Mouse (Mus musculus) MEL (cell line): ENCODE results near the gene Galnt17. TPM values are rescaled to one million over a fixed set of nuclear protein-coding genes. Genes with fewer than 3 reads are reported as not detected.

Experiments
- DNase-seq: peaks from one replicate; pipeline ENCODE4 v3.0.0; 2011; ENCODE audit warnings: low read depth, low spot score
- H3K27ac ChIP-seq: 2 replicates; pipeline ENCODE4 v1.5.1; 2012; ENCODE audit warnings: low read depth, mild to moderate bottlenecking, control low read depth, low read length, moderate library complexity; ENCODE audit not compliant: control insufficient read depth
- H3K27me3 ChIP-seq, 2 experiments: fragments of 150-350 bp in 1 of 2; sonication (generic) in 1 of 2; 2 replicates each; pipeline ENCODE4 v1.6.1; 2012; ENCODE audit warnings: low read length in 2 of 2, mild to moderate bottlenecking in 2 of 2, improper control_type of control experiment in 1 of 2, moderate library complexity in 1 of 2; ENCODE audit not compliant: insufficient read depth in 2 of 2, control insufficient read depth in 1 of 2
- H3K36me3 ChIP-seq, 2 experiments: 2 replicates each; pipeline ENCODE4 v1.6.1; 2012 to 2014; ENCODE audit warnings: low read length in 2 of 2, improper control_type of control experiment in 1 of 2, inconsistent platforms in 1 of 2, mild to moderate bottlenecking in 1 of 2; ENCODE audit not compliant: insufficient read depth in 2 of 2, control insufficient read depth in 1 of 2
- H3K4me1 ChIP-seq, 2 experiments: fragments of 150-350 bp in 1 of 2; sonication (generic) in 1 of 2; 2 replicates each; pipeline ENCODE4 v1.6.1; 2012; ENCODE audit warnings: low read length in 2 of 2, improper control_type of control experiment in 1 of 2, mild to moderate bottlenecking in 1 of 2; ENCODE audit not compliant: insufficient read depth in 2 of 2, control insufficient read depth in 1 of 2
- H3K4me3 ChIP-seq, 2 experiments: fragments of 150-350 bp in 1 of 2; sonication (generic) in 1 of 2; 2 replicates each; pipeline ENCODE4 v1.5.1; 2012; ENCODE audit warnings: low read depth in 2 of 2, low read length in 2 of 2, mild to moderate bottlenecking in 2 of 2, moderate library complexity in 2 of 2, control low read depth in 1 of 2, improper control_type of control experiment in 1 of 2; ENCODE audit not compliant: control insufficient read depth in 1 of 2, insufficient read depth in 1 of 2
- H3K79me2 ChIP-seq: 2 replicates; pipeline ENCODE4 v1.6.1; 2012; ENCODE audit warnings: mild to moderate bottlenecking, low read length, moderate library complexity; ENCODE audit not compliant: control insufficient read depth, poor library complexity, insufficient read depth
- H3K9ac ChIP-seq: 2 replicates; pipeline ENCODE4 v1.6.1; 2012; ENCODE audit warnings: low read depth, mild to moderate bottlenecking, control low read depth, low read length, moderate library complexity; ENCODE audit not compliant: control insufficient read depth, poor library complexity, severe bottlenecking
- H3K9me3 ChIP-seq: fragments of 150-350 bp; sonication (generic); replicated peaks from 2 replicates; pipeline ENCODE4 v1.6.1; 2012; ENCODE audit warnings: mild to moderate bottlenecking, low read length, improper control_type of control experiment, moderate library complexity; ENCODE audit not compliant: insufficient read depth
- CHD1 ChIP-seq: IDR thresholded peaks from 2 replicates; pipeline ENCODE4 v1.6.1; 2012; ENCODE audit warnings: low read depth, mild to moderate bottlenecking, inconsistent platforms, low read length, improper control_type of control experiment
- CHD2 ChIP-seq: IDR thresholded peaks from 2 replicates; pipeline ENCODE4 v1.6.1; 2011; ENCODE audit warnings: low read length, improper control_type of control experiment
- EP300 ChIP-seq, 2 experiments: IDR thresholded peaks; 2 replicates each; pipeline ENCODE4 v1.6.1; 2011; ENCODE audit warnings: improper control_type of control experiment in 2 of 2, low read length in 2 of 2, low read depth in 1 of 2, mild to moderate bottlenecking in 1 of 2
- GABPA ChIP-seq: IDR thresholded peaks from 2 replicates; pipeline ENCODE4 v1.6.1; 2012; ENCODE audit warnings: low read depth, mild to moderate bottlenecking, inconsistent platforms, low read length, improper control_type of control experiment, moderate library complexity
- KAT2A ChIP-seq: conservative IDR thresholded peaks from 2 replicates; pipeline ENCODE4 v1.6.1; 2012; ENCODE audit warnings: low read depth, low read length, improper control_type of control experiment, inconsistent platforms
- MAFK ChIP-seq: IDR thresholded peaks from 2 replicates; pipeline ENCODE4 v1.6.1; 2011; ENCODE audit warnings: low read depth, mild to moderate bottlenecking, low read length, improper control_type of control experiment, borderline replicate concordance
- MAZ ChIP-seq: IDR thresholded peaks from 2 replicates; pipeline ENCODE4 v1.6.1; 2012; ENCODE audit warnings: low read depth, mild to moderate bottlenecking, inconsistent platforms, low read length, improper control_type of control experiment
- MEF2A ChIP-seq: IDR thresholded peaks from 2 replicates; pipeline ENCODE4 v1.6.1; 2014; ENCODE audit warnings: low read depth, mild to moderate bottlenecking, inconsistent platforms, low read length, improper control_type of control experiment; ENCODE audit not compliant: poor library complexity, insufficient replicate concordance, severe bottlenecking; ENCODE audit errors: extremely low read depth
- MYC ChIP-seq: IDR thresholded peaks from 2 replicates; pipeline ENCODE4 v1.6.1; 2011; ENCODE audit warnings: low read depth, mild to moderate bottlenecking, low read length, improper control_type of control experiment, moderate library complexity
- NELFE ChIP-seq: IDR thresholded peaks from 2 replicates; pipeline ENCODE4 v1.6.1; 2011; ENCODE audit warnings: low read depth, low read length, improper control_type of control experiment
- NRF1 ChIP-seq: IDR thresholded peaks from 2 replicates; pipeline ENCODE4 v1.6.1; 2014; ENCODE audit warnings: low read depth, mild to moderate bottlenecking, inconsistent platforms, low read length, improper control_type of control experiment, moderate library complexity; ENCODE audit not compliant: poor library complexity, insufficient read depth, severe bottlenecking
- POLR2AphosphoS5 ChIP-seq: IDR thresholded peaks from 2 replicates; pipeline ENCODE4 v1.6.1; 2012; ENCODE audit warnings: low read depth, borderline replicate concordance, mild to moderate bottlenecking, inconsistent platforms, low read length, moderate library complexity, mixed read lengths
- RAD21 ChIP-seq: IDR thresholded peaks from 2 replicates; pipeline ENCODE4 v1.6.1; 2011; ENCODE audit warnings: mild to moderate bottlenecking, low read depth, low read length, improper control_type of control experiment
- RCOR1 ChIP-seq: IDR thresholded peaks from 2 replicates; pipeline ENCODE4 v1.6.1; 2012; ENCODE audit warnings: low read depth, mild to moderate bottlenecking, inconsistent platforms, low read length, improper control_type of control experiment
- SMC3 ChIP-seq: IDR thresholded peaks from 2 replicates; pipeline ENCODE4 v1.6.1; 2011; ENCODE audit warnings: low read depth, low read length, improper control_type of control experiment
- TCF12 ChIP-seq: IDR thresholded peaks from 2 replicates; pipeline ENCODE4 v1.6.1; 2014; ENCODE audit warnings: low read depth, mild to moderate bottlenecking, inconsistent platforms, low read length, improper control_type of control experiment, moderate library complexity
- UBTF ChIP-seq: IDR thresholded peaks from 2 replicates; pipeline ENCODE4 v1.6.1; 2012; ENCODE audit warnings: low read depth, mild to moderate bottlenecking, inconsistent platforms, low read length, improper control_type of control experiment, moderate library complexity, borderline replicate concordance; ENCODE audit not compliant: insufficient read depth
- USF2 ChIP-seq, 2 experiments: IDR thresholded peaks; 2 replicates each; pipeline ENCODE4 v1.6.1; 2011 to 2012; ENCODE audit warnings: improper control_type of control experiment in 2 of 2, low read length in 2 of 2, borderline replicate concordance in 1 of 2, inconsistent platforms in 1 of 2, low read depth in 1 of 2, mild to moderate bottlenecking in 1 of 2; ENCODE audit not compliant: insufficient read depth in 1 of 2
- ZMIZ1 ChIP-seq: IDR thresholded peaks from 2 replicates; pipeline ENCODE4 v1.6.1; 2012; ENCODE audit warnings: low read depth, mild to moderate bottlenecking, inconsistent platforms, low read length, improper control_type of control experiment, moderate library complexity
- ZNF384 ChIP-seq: IDR thresholded peaks from 2 replicates; pipeline ENCODE4 v1.6.1; 2012; ENCODE audit warnings: low read depth, mild to moderate bottlenecking, inconsistent platforms, low read length, improper control_type of control experiment
- polyA plus RNA-seq, 2 experiments: library from polyadenylated mRNA; stranded (reverse) in 1 of 2; unstranded in 1 of 2; fragments of >175 nt in 1 of 2; fragments of >200 nt in 1 of 2; gene quantifications; 2 replicates each; pipeline versions ENCODE4 v1.2.1 to v1.2.4; 2012; ENCODE audit warnings: low replicate concordance in 2 of 2, low read depth in 1 of 2; ENCODE audit not compliant: insufficient read length in 2 of 2, insufficient read depth in 1 of 2, missing spikeins in 1 of 2
- total RNA-seq: library from RNA; depleted of rRNA; stranded (reverse); fragments of 300-350 nt; gene quantifications from 2 replicates; pipeline ENCODE4 v1.2.3, GENCODE M21; 2012

Gene Galnt17
- total and polyA plus RNA-seq, 3 experiments = not detected

- TF ChIP-seq GABPA (no peak), UBTF (no peak), CHD1 (no peak), MYC (no peak)
Observed at GRCm38 (mm10) chr5:131120296-131120840, 187.9 kb downstream of the Galnt17 start (continued).

- Histone ChIP-seq H3K27me3 (no peaks in the 10 kb centered on the region), H3K36me3 (no peaks in the 10 kb centered on the region), H3K9ac (no peak overlapping the region), H3K9me3 (no peaks in the 10 kb centered on the region), H3K27ac (no peak overlapping the region), H3K4me3 (no peak overlapping the region), H3K79me2 (no peaks in the 10 kb centered on the region), H3K4me1 (no peaks in the 10 kb centered on the region)
- DNase-seq = no peak
- TF ChIP-seq SMC3 = no peak
Observed at GRCm38 (mm10) chr5:131119896-131120295, 188.4 kb downstream of the Galnt17 start.

GRCm38 (mm10) chr5:131117391-131118040, 190.8 kb downstream of the Galnt17 start:
- no peaks in the 10 kb centered on the region for H3K9me3 ChIP-seq
- H3K4me3 ChIP-seq = no peak overlapping the region
- H3K27me3 ChIP-seq = no peaks in the 10 kb centered on the region
- DNase-seq = no peak
- H3K9ac ChIP-seq = no peak overlapping the region
- no peaks in the 10 kb centered on the region for H3K79me2 ChIP-seq
- no peak for TF ChIP-seq MAFK
- TF ChIP-seq RAD21 = no peak
- H3K36me3 ChIP-seq = no peaks in the 10 kb centered on the region
- no peak overlapping the region for H3K27ac ChIP-seq
- H3K4me1 ChIP-seq = no peaks in the 10 kb centered on the region

GRCm38 (mm10) chr5:131113850-131114470, 194.3 kb downstream of the Galnt17 start:
- no peaks in the 10 kb centered on the region for H3K27me3 ChIP-seq
- H3K27ac ChIP-seq = no peak overlapping the region
- DNase-seq = no peak
- H3K4me1 ChIP-seq = no peaks in the 10 kb centered on the region
- H3K9ac ChIP-seq = no peak overlapping the region
- no peaks in the 10 kb centered on the region for H3K9me3 ChIP-seq
- H3K79me2 ChIP-seq = no peaks in the 10 kb centered on the region
- H3K36me3 ChIP-seq = no peaks in the 10 kb centered on the region
- H3K4me3 ChIP-seq = no peak overlapping the region
- no peak for TF ChIP-seq KAT2A
- no peak for TF ChIP-seq EP300 (IDR thresholded peaks at IDR 0.05; ENCODE audit: low read depth in 1 of 2, low read length in 2 of 2)
- no peak for TF ChIP-seq UBTF
- no peak for TF ChIP-seq ZNF384
- no peak for TF ChIP-seq NRF1
- TF ChIP-seq MEF2A = no peak
- TF ChIP-seq ZMIZ1 = no peak
- TF ChIP-seq USF2 (IDR thresholded peaks at IDR 0.05; ENCODE audit: borderline replicate concordance in 1 of 2, insufficient read depth in 1 of 2, low read depth in 1 of 2, low read length in 2 of 2) = no peak
- no peak for TF ChIP-seq CHD2
- TF ChIP-seq RCOR1 = no peak
- TF ChIP-seq TCF12 = no peak
- TF ChIP-seq CHD1 = no peak
- no peak for TF ChIP-seq MAZ
- TF ChIP-seq SMC3 = no peak
- TF ChIP-seq NELFE = no peak
- no peak for TF ChIP-seq POLR2AphosphoS5
